Mouse (Mus musculus): ENCODE measurements around the gene Hip1.
A peak's percentile ranks its signal among the peaks of the same experiment; 100 is the strongest.

The Hip1 gene

DNA sequence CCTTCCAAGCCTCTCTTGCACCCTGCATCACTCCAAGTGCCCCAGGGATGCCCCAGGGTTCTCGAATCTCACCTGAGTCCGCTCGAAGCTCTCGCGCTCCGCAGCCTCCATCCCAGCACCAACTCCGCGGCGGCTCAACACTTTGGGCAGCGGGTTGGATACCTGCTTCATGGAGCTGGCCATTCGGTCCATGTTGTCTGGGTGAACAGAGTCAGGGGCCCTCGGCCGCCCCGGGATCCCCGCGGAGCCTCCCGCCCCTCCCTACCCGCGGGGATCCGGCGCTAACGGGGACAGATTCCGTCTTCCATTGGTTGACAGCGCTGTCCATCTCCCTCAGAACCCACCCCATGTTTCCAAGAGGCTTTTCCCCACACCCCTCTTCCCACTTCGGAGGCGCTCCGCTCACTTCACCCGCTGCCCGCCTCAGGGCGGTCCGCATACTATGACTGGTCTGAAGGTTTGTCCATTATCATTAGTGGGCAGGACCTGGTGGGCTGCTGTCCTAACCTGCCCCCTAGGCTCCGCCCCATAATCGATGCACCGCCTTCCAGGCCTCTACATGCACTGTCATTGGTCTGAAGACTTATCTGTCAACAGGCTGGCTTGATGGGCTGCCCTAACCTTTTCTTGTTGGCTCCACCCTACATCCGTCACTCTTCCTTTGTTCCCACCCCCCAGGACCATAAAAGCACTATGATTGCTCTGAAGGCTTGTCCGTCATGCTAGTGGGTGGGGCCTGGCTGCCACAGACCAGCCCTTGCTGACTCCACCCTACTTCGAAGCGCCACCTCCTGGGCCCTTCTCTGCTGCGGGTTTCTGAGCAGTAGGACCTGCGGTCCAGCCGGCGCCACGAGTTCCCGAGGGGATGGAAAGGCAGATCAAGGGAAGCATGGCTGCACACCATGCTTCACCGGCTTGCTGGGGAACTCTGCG, at the start of gene Hip1:
Hip1 (minus strand) TSS at position 256 of the 933 bp plus-strand sequence.
- DNase-seq (ENCODE audit: low read depth, low spot score), result peak; percentile 100

DNA sequence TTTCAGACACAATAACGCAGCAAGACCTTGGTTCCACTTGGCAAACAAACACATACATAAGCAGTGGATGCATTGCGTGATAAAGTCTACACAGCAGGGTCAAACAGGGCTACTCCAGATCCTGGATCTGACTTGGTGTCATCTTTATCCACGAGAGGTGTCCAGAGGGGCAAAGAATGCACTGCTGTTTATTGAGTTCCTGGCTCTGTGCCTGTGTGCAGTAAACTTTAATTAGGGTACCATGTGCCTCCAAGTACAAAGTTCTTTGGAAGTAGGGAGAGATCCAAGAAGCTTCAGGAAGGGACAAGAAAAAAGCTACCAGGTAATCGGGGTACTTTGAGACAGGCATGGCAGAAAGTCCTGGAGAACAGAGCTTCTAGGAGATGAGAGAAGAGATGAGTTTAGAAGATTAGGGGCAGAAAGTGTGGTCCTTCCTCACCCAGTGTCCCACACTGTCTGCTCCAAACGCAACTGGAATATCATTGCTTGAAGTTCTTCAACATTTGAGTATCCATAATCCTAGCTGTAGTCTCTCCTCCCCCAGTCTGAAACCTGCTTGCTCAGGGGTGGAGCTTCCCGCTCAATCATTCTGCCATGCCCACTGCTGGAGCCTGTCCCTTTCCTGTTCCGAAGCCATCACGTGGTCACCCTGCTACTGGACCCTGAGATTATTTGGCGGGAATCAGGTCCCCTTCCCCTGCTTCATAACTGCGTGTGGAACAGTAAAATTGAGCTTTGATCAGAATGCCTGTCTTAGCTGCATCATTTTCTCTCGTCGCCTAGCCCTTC, 45.3 kb upstream of the Hip1 start:
- DNase-seq (ENCODE audit: low read depth, low spot score), result no peak

DNA sequence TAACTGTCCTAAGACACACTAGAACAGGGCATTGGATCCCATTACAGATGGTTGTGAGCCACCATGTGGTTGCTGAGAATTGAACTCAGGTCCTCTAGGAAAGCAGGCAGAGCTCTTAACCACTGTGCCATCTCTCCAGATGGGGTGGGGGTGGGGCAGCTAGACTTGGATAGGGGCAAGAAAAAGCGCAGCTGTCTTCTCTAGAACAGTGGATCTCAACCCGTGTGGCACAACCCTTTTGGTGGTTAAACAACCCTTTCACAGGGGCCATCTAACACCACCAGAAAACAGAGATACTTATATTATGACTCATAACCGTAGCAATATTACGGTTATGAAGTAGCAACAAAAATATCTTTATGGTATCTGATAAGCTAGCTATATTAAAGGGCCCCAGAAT, 42.8 kb upstream of the Hip1 start:
- DNase-seq (ENCODE audit: low read depth, low spot score), result no peak

DNA sequence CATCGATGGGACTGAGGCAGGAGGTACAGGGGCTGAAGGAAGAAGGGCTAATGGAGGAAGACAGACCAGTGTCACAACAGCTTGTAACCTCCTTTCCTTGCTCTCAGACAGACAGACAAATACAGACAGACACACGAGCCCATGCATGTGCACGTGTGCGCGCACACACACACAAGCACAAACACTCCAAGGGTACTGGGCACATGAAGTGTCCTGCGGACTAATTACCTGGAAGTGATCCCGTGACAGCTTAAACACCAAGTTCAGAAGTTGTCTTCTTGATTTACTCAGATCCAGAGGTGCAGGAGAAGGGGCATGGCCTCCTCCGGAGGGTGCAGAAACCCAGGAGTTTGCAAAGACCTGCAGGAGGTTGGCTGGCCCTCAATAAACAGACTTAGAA, 40.8 kb upstream of the Hip1 start:
- no peak for DNase-seq (ENCODE audit: low read depth, low spot score)

DNA sequence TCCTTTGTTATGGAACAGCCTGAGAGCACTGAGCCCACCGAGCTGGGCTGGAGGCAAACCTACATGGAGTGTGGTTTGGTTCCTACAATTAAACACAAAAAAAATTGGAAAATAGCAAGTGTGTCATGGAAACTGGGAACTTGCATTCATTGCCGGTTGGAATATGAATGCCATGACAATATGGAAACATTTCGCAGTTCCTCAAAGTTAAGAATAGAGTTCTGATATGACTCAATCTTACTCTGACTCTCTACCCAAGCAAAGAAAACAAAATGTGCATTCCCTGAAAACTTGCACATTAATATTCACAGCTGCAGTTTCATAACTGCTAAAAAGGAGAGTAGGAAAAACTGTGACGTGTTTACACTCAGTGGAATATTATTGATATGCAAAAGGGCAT, 37.4 kb upstream of the Hip1 start:
- DNase-seq (ENCODE audit: low read depth, low spot score), result peak; percentile 50

DNA sequence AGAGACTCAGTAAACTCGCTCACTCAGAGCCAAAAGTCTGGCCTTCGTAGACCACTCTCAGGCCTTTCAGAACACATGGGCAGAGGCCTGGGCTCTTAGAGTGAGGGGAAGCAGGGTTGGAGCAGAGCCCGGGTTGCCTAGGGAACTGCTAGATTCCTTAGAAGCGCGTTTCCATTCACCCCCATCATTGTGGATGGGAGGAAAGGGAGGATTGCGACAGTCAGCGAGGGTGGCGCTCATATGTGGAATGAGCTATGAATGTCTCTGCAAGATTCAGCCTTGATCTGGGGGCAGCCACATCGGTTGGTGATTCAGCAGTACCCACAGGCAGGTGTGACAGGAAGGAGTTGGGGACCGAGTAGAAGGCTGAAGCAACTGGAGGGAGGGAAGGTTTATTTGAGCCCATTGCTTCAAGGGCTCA, 34.4 kb upstream of the Hip1 start:
- DNase-seq (ENCODE audit: low read depth, low spot score), result peak; percentile 81

DNA sequence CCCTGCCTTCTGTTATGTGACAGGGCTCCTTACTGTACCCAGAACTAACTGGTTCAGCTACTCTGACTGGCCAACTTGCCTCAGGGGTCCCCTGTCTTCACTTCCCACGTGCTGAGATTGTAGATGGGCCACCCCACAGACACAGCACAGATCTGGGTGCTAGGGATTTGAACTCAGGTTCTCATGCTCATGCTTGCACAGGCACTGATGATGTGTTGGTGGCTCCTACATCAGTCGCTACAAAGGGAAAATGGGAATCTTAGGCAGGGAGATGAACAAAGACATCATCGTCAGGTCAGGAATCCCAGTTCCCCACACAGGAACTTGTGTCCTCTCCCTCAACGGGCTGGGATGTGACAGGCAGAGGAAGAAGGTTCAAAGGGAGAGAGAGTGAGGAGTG, 31.1 kb upstream of the Hip1 start:
- DNase-seq (ENCODE audit: low read depth, low spot score), result no peak

DNA sequence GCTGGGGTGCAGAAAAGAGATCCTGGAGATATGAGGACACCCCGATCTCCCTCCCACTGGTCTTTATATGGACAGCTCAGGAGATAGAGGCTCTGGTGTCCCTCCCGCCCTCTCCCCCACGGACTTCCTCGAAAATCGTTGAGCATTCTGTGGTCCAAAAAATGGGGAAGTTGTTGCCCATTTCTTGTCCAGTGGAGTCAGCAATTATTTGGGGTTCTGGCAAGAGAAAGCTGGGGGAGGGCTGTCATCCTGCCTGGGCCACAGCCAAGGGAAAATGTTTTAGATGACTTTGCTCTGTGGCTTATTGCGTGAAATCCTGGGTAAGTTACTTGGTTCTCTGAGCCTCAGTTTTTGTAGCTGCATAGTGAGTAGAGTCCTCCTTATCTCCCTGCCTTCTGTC, 28.1 kb upstream of the Hip1 start, which contains the start of gene Ccl24:
Ccl24 (minus strand) TSS at position 44 of the 400 bp plus-strand sequence.
- DNase-seq (ENCODE audit: low read depth, low spot score), result peak; percentile 20

DNA sequence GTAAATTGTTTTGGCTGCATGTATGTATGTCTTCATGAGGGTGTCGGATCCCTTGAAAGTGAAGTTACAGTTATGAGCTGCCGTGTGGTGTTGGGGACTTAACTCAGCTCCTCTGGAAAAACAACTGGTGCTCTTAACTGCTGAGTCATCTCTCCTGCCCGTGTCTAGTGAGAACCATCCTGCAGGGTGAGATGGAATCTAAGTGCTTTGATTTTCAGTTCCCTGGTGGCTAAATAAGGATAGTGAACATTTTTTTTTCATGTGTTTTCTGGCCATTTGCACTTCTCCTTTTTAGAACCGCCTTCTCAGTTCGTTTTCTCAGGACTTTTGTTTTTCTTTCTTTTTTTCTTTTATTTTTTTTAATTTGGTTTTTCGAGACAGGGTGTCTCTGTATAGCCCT, 23.8 kb upstream of the Hip1 start:
- peak; percentile 78 for DNase-seq (ENCODE audit: low read depth, low spot score)

DNA sequence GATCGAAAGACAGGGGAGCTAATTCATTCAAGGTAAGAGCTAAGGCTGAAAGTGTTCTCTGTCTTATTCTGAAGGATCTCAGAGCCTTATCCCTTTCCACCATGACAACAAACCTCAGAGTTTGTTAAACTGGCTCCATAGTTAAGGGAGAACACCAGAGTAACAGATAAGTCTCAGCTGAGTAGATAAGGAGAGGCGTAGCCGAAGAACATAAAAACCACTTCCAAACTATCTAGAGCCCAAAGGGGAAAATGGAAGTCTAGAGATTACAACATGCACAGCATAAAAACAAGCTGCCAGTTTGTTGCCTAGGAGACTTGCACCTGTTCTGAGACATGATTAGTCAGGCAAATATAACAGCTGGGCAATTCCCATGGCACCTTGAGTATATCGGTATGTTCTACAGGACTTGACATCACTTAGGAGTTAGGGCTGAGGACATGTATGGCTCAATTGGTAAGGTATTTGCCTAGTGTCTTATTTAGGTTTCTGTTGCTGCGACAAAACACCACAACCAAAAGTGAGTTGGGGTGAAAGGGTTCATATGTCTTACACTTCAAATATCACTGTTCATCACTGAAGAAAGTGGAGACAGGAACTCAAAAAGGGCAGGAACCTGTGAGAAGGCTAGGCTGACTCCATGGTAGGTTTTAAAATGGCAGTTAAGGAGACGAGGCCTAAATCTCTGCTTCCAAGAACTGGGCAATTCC, 22.8 kb upstream of the Hip1 start:
- DNase-seq (ENCODE audit: low read depth, low spot score), result no peak

DNA sequence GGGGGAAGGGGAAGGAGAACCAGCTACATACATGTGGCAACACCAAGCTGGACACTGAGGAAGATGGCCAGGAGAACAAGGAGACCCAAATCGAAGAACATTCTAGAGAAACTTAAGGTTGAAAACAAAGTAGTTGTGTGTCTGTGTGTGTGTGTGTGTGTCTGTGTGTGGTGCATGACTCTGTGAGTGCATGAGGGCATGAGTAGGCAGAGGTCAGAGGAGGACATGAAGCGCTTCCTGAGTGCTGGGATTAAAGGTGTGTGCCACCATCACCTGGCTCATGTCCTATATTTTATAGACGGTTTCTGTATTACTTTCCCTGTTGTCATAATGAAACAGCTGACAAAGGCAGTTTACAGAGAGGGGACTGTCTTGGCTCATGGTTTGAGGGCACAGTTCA, 18.5 kb upstream of the Hip1 start, which contains the start of gene Ccl26:
Ccl26 (minus strand) TSS at position 101 of the 400 bp plus-strand sequence.
- no peak for DNase-seq (ENCODE audit: low read depth, low spot score)

DNA sequence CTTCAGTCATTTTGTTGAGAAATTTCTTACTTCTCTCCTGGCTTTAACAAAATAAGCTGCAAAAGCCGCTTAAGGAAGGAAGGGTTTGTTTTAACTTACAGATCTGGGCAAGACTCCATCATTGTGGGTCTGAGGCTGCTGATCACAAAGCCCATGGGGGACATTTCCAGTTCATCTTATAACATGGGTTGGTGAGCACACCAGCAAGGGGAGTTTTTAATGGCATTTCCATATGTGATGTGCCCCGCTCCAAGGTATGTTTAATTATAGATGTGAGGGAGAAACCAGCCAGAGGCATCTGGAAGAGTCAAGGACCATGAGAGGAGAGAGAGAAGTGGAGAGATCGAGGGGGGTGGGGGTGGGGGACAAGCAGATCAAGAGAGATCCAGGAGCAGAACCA, 12.8 kb upstream of the Hip1 start:
- peak; percentile 33 for DNase-seq (ENCODE audit: low read depth, low spot score)

DNA sequence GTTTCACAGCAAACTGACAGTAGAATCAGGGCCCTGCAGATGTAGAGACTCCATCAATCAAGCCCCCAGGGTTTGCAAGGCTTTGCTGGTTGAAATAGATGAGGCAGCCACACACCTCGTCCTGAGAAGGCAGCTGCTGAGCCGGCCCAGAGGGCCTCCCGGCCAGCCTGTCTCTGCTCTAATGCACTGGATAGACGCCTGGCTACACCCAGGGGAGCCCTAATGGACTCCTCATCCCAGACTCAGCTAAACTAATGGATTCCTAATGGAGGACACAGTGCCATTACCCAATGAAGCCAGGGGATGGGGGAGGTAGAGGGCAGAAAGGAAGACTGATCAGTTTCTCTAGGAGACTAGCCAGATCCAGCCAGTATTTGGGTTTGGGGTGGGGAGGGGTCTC, 12.1 kb upstream of the Hip1 start:
- DNase-seq (ENCODE audit: low read depth, low spot score), result no peak

DNA sequence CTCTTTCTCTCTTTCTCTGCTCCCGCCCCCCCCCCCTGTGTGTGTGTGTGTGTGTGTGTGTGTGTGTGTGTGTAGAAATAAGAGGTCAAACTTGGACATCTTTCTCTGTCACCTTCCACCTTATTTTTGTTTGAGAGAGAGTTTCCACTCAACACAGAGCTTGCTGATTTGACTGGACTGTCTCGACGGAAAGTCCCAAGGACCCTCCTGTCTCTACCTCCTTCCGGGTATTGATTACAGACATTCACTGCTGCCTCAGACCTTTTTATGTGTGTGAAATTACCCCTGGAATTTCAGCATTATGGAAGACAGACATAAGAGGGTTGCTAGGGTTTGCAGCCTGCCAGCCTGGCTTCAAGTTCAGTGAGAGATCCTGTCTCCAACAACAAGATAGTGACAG, 11.3 kb upstream of the Hip1 start:
- DNase-seq (ENCODE audit: low read depth, low spot score), result no peak

DNA sequence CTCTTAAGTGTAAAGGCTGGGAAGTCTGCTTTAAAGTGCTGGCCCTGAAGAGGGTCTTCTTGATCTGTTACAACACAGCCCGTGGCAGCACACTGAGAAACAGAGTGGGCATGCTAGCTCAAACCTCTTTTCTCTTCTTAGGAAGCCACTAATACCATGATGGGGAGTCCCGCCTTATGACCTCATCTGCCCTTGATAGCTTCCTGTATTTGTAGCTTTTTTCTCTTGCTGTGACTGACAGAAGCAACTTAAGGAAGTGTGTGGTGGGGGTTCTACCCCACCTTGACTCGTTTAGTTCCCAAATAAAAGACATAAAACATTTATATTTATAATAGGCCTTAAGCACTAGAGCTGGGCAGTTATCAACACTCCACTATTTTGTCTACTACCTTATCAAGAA, 6.7 kb upstream of the Hip1 start:
- no peak for DNase-seq (ENCODE audit: low read depth, low spot score)

DNA sequence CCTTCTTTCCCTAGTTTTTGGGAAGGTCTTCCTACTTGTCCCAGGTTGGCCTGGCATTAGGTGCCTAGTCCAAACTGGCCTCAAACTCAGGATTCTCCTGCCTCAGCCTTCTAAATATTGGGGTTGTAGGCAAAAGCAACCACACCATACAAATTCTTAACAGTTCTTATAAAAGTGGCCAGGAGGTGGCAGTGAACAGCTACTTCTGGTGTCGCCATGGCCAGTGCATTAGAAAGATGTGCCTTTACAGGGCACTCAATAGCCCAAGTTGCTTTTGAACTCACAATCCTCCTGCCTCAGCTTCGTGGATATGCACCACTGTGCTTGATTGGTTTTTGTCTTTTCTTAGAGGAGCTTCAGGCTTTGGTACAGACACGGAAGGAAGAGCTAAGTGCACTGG, 6.0 kb upstream of the Hip1 start:
- DNase-seq (ENCODE audit: low read depth, low spot score), result peak; percentile 51

DNA sequence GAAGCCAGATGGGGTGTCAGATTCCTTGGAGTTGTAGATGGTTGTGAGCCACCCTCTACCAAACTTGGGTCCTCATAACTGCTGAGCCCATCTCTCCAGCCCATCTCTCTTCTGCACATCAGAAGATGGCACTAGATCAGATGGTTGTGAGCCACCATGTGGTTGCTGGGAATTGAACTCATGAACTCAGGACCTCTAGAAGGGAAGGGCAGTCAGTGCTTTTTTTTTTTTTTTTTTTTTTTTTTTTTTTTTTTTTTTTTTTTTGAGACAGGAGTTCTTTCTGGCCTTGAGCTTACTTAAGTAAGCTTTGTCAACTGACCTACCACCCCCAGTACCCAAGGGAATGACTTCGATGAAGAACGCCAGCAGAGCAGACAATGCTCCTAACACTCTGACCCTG, 3.1 kb upstream of the Hip1 start:
- no peak for DNase-seq (ENCODE audit: low read depth, low spot score)

DNA sequence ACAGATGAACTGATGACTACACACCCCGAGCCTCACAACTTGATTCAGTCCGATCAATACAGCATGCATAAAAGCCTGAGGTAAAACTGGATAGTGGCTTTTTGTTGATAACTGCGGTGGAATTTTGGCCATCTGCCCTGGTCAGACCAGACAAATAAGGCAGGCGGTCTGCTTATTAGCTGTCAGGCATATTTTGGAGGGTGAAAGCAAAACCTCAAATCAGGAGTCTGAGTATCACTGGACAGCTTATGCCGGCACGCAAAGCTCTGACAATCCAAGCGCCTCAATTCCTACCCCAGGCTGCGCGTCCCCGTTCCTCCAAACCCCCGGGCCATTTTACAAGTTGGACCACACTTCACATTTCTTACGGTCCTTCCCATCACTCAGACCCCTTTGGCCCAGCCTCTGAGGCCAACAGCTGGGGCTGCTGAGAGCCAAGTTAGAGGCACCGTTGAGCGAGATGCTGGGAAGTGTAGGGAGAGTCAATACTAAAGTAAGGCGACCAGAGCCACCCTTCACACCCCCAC, 825 bp downstream of the Hip1 start:
- no peak for DNase-seq (ENCODE audit: low read depth, low spot score)

DNA sequence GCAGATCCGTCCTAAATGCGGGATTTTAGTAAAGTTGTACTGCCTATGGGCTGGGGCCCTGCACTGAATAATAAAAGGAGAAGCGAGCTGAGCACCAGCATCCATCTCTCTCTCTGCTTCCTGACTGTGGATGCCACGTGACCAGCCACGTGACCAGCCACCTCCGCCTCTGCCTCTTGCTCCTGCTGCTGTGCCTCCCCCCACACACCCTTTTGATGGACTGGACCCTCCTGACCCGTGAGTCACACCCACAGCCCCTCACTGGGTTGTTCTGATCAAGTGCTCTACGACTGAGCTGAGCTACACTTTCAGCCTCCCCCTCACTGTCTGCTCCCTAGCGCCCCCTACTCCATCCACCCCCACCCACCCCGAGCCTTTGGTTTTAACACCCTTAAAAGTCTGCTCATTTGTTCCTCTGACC, 7.1 kb downstream of the Hip1 start:
- no peak for DNase-seq (ENCODE audit: low read depth, low spot score)

DNA sequence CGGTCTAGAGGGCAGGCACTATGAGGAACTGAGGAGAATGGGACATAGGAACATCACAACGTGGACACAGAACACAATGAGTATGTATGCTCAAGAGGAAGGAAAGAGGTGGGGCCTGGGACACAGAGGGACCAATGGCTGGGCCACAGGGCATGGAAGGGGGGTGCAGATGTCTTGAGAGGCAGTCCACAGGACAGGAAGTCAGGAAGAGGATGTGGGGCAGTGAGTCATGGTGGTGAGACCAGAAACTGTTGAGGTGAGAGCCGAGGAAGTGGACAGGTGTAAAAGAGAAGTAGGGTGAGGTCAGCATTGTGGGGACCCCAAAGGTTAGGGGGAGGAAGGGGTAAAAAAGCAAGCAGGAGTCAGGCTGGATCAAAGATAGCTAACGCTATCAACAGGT, 7.6 kb downstream of the Hip1 start:
- DNase-seq (ENCODE audit: low read depth, low spot score), result no peak

DNA sequence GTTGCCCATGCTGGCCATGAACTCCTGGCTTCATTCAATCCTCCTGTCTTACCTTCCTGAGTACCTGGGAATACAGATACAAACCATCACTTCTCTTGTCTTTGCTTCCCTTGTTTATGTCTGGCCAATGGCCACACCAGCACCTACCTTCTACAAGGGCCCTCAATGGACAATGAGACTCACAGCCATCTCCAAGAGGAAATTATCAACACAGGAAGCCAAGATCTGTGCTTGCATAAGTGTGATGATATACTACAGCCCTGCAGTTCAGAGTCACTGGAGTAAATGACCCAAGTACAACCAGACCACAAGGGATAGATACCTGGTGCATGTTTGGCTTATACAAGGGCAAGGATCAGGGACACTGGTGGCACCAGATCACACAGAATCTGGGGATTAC, 9.1 kb downstream of the Hip1 start:
- no peak for DNase-seq (ENCODE audit: low read depth, low spot score)

DNA sequence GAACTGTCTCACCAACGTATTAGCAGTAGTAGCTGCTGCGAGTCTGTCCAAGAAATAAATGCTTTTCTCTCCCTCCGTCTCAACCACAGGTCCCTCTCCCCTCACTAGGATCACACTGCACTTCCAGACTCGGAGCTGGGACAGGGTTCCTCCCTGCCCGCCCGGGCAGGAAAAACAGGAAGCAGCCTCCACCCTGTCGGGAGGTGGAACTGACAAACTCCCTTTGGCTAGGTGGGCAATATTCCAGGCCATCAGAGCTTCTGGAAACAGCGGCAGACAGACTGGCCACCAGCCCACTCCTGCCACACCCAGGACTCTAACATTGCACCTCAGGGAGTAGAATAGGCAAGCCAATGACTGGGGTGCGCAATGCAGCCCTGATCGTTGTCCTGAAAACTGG, 11.5 kb downstream of the Hip1 start:
- no peak for DNase-seq (ENCODE audit: low read depth, low spot score)

Measured in brain, adult 2 months (tissue).